21 mouse cellular contexts compared by ENCODE assay signal in genomic region chr15:60840296-60840670, GRCm38 (mm10). TPM values are rescaled to one million over a fixed set of nuclear protein-coding genes. Genes with fewer than 3 reads are reported as not detected.
DNase-seq lines count a peak whose midpoint lies in the region; ATAC-seq and TF ChIP-seq lines count a peak whose summit lies in the region.
"Had no signal": no experiment of that assay in that cellular context is flagged by ENCODE, and none has a peak within 500 bp of the region (broad histone marks: within the 10 kb centered on the region; RNA-seq: fewer than 3 reads in every experiment).

No protein-coding gene starts in this region.

- no peaks in the 10 kb centered on the region for H3K36me3 ChIP-seq in heart, adult 2 months (ENCODE audit: control insufficient read depth, insufficient read depth, low read length)
- H3K36me3 ChIP-seq in heart, embryonic 11.5 days (ENCODE audit: control insufficient read depth, insufficient read depth, low read length) = no peaks in the 10 kb centered on the region
- H3K36me3 ChIP-seq in kidney, embryonic 16.5 days (ENCODE audit: insufficient read depth, low read length) = no peaks in the 10 kb centered on the region
- no peaks in the 10 kb centered on the region for H3K36me3 ChIP-seq in liver, embryonic 12.5 days
- H3K36me3 ChIP-seq in hindbrain, embryonic 11.5 days (ENCODE audit: control insufficient read depth, insufficient read depth, low read length) = no peaks in the 10 kb centered on the region
- H3K36me3 ChIP-seq: embryonic facial prominence, embryonic 10.5 days; heart, embryonic 15.5 days; hindbrain, embryonic 10.5 days; limb, embryonic 10.5 days; midbrain, embryonic 10.5 days had no signal

- H3K79me2 ChIP-seq in heart, adult 2 months (replicated peaks; ENCODE audit: control insufficient read depth, insufficient read depth, low read length) = no peaks in the 10 kb centered on the region

- no peak for TF ChIP-seq CTCF in heart, adult 2 months (IDR thresholded peaks at IDR 0.05)

- H3K27me3 ChIP-seq in heart, adult 2 months (ENCODE audit: control insufficient read depth, insufficient read depth, low read length) = no peaks in the 10 kb centered on the region
- no peaks in the 10 kb centered on the region for H3K27me3 ChIP-seq in heart, embryonic 11.5 days (ENCODE audit: control insufficient read depth, insufficient read depth, low read length)
- no peaks in the 10 kb centered on the region for H3K27me3 ChIP-seq in kidney, embryonic 16.5 days (ENCODE audit: insufficient read depth, low read length)
- no peaks in the 10 kb centered on the region for H3K27me3 ChIP-seq in liver, embryonic 12.5 days (replicated peaks)
- no peaks in the 10 kb centered on the region for H3K27me3 ChIP-seq in hindbrain, embryonic 11.5 days (ENCODE audit: control insufficient read depth, insufficient read depth, low read length)
- H3K27me3 ChIP-seq: heart, embryonic 15.5 days had no signal

- no peaks in the 10 kb centered on the region for H3K9me3 ChIP-seq in heart, embryonic 11.5 days (replicated peaks; ENCODE audit: control insufficient read depth, low read length)
- H3K9me3 ChIP-seq in kidney, embryonic 16.5 days (ENCODE audit: low read length) = peaks cover 5% of the 10 kb centered on the region; the same call in 1 of the 2 replicates
- no peaks in the 10 kb centered on the region for H3K9me3 ChIP-seq in liver, embryonic 12.5 days (replicated peaks)
- no peaks in the 10 kb centered on the region for H3K9me3 ChIP-seq in hindbrain, embryonic 11.5 days (ENCODE audit: control insufficient read depth, low read length)
- H3K9me3 ChIP-seq: embryonic facial prominence, embryonic 10.5 days; heart, embryonic 15.5 days; hindbrain, embryonic 10.5 days; limb, embryonic 10.5 days; midbrain, embryonic 10.5 days had no signal

- no peak overlapping the region for H3K4me3 ChIP-seq in heart, adult 2 months
- no peak overlapping the region for H3K4me3 ChIP-seq in heart, embryonic 11.5 days (ENCODE audit: low read depth, low read length)
- no peak overlapping the region for H3K4me3 ChIP-seq in kidney, embryonic 16.5 days (ENCODE audit: low read length)
- no peak overlapping the region for H3K4me3 ChIP-seq in liver, embryonic 12.5 days
- no peak overlapping the region for H3K4me3 ChIP-seq in hindbrain, embryonic 11.5 days (ENCODE audit: low read depth, low read length)
- H3K4me3 ChIP-seq: embryonic facial prominence, embryonic 10.5 days; heart, embryonic 15.5 days; hindbrain, embryonic 10.5 days; limb, embryonic 10.5 days; midbrain, embryonic 10.5 days had no signal

- DNase-seq in heart, adult 2 months = no peak
- DNase-seq in kidney, postnatal 10 days = no peak
- DNase-seq in right cerebral cortex, postnatal 25 days = no peak
- no peak for DNase-seq in hindbrain, embryonic 11.5 days (ENCODE audit: low spot score)
- DNase-seq: cerebellum, adult 2 months; kidney, postnatal 25 days; lung, adult 18-20 months; lung, postnatal 36 days; retina, postnatal 1 day; right cerebral cortex, postnatal 4 days; thymus, postnatal 14 days had no signal

- peaks cover 6% of the 10 kb centered on the region for H3K4me1 ChIP-seq in heart, adult 2 months (ENCODE audit: control insufficient read depth, insufficient read depth, low read length)
- 0 out of 2 replicates have a peak, but pooled peaks cover 2% of the 10 kb centered on the region for H3K4me1 ChIP-seq in heart, embryonic 11.5 days (ENCODE audit: control insufficient read depth, insufficient read depth, low read length)
- peaks cover 25% of the 10 kb centered on the region for H3K4me1 ChIP-seq in kidney, embryonic 16.5 days (ENCODE audit: insufficient read depth, low read length)
- H3K4me1 ChIP-seq in liver, embryonic 12.5 days = peaks cover 34% of the 10 kb centered on the region
- H3K4me1 ChIP-seq in hindbrain, embryonic 11.5 days (replicated peaks; ENCODE audit: control insufficient read depth, insufficient read depth, low read length) = 0 out of 2 replicates have a peak, but pooled peaks cover 1% of the 10 kb centered on the region
- H3K4me1 ChIP-seq: heart, embryonic 15.5 days had no signal

- 36% methylated on average over 4 of the region's 4 CpGs for WGBS in heart, adult 2 months
- WGBS in heart, embryonic 11.5 days (ENCODE audit: insufficient replicate concordance) = 26% methylated on average over 4 of the region's 4 CpGs
- whole genome bisulfite sequencing in kidney, embryonic 16.5 days = 35% methylated on average over 4 of the region's 4 CpGs
- 8% methylated on average over 4 of the region's 4 CpGs for WGBS in liver, embryonic 12.5 days (ENCODE audit: insufficient replicate concordance)
- WGBS in hindbrain, embryonic 11.5 days = 21% methylated on average over 4 of the region's 4 CpGs

- TF ChIP-seq EP300 in heart, adult 2 months (IDR thresholded peaks at IDR 0.05; ENCODE audit: insufficient read depth, low read depth, low read length) = no peak

- no peak overlapping the region for H3K4me2 ChIP-seq in heart, embryonic 11.5 days
- H3K4me2 ChIP-seq in kidney, embryonic 16.5 days (replicated peaks; ENCODE audit: low read depth, low read length) = no peak overlapping the region
- peak overlapping the region; percentile 30 for H3K4me2 ChIP-seq in liver, embryonic 12.5 days
- no peak overlapping the region for H3K4me2 ChIP-seq in hindbrain, embryonic 11.5 days (replicated peaks; ENCODE audit: low read depth, low read length)
- H3K4me2 ChIP-seq: heart, embryonic 15.5 days had no signal

- intact Hi-C loops in heart, adult 2 months (cut with DNase I) = loop anchor here (5.0 kb wide), 1 partner anchor 167 kb away; no protein-coding TSS in a partner anchor

- TF ChIP-seq POLR2A in heart, adult 2 months (IDR thresholded peaks at IDR 0.05; ENCODE audit: insufficient read depth, low read depth, low read length) = no peak

- H3K9ac ChIP-seq in heart, adult 2 months (ENCODE audit: low read depth, low read length) = no peak overlapping the region
- H3K9ac ChIP-seq in heart, embryonic 11.5 days (ENCODE audit: low read depth, low read length) = no peak overlapping the region
- H3K9ac ChIP-seq in kidney, embryonic 16.5 days (replicated peaks; ENCODE audit: low read length) = no peak overlapping the region
- no peak overlapping the region for H3K9ac ChIP-seq in liver, embryonic 12.5 days
- no peak overlapping the region for H3K9ac ChIP-seq in hindbrain, embryonic 11.5 days (ENCODE audit: low read depth, low read length)
- H3K9ac ChIP-seq: heart, embryonic 15.5 days had no signal

- ATAC-seq in heart, embryonic 11.5 days (replicated peaks; ENCODE audit: insufficient number of reproducible peaks, low FRiP score, low TSS enrichment) = no peak
- no peak for ATAC-seq in kidney, embryonic 16.5 days (ENCODE audit: low FRiP score, low TSS enrichment)
- peak; percentile 81 for ATAC-seq in liver, embryonic 12.5 days
- peak; percentile 84 for ATAC-seq in megakaryocyte-erythroid progenitor cell, adult 5-6 weeks (replicated peaks; ENCODE audit: low FRiP score, low TSS enrichment, poor library complexity, severe bottlenecking)
- no peak for ATAC-seq in hindbrain, embryonic 11.5 days (ENCODE audit: low FRiP score)
- ATAC-seq: forebrain, embryonic 14.5 days had no signal

- H3K27ac ChIP-seq in heart, adult 2 months = peak overlapping the region; percentile 40
- no peak overlapping the region for H3K27ac ChIP-seq in heart, embryonic 11.5 days (ENCODE audit: low read depth, low read length)
- H3K27ac ChIP-seq in kidney, embryonic 16.5 days (ENCODE audit: low read length) = peak overlapping the region; percentile 84
- H3K27ac ChIP-seq in liver, embryonic 12.5 days = peak overlapping the region; percentile 50
- no peak overlapping the region for H3K27ac ChIP-seq in hindbrain, embryonic 11.5 days (ENCODE audit: low read depth, low read length)
- H3K27ac ChIP-seq: embryonic facial prominence, embryonic 10.5 days; hindbrain, embryonic 10.5 days had no signal

RNA-seq across cellular contexts. Expression of gene Fam84b, which starts 13.3 kb away (rescaled TPM):
- total RNA-seq in heart, adult 2 months (2021) = 1 to 10 TPM; 4.7 to 6.6 TPM
- polyA plus RNA-seq in heart, adult 2 months (2012; rRNA removed) = 3.9 and 6.9 TPM in 2 replicates
- 13.0 and 14.8 TPM in 2 replicates for polyA plus RNA-seq in heart, embryonic 11.5 days (2014; fragmentation: Nextera tagmentation; extraction: Ambion mirVana)
- polyA plus RNA-seq in kidney, embryonic 16.5 days (2015; fragmentation: Nextera tagmentation; extraction: Ambion mirVana) = 26.5 and 28.2 TPM in 2 replicates
- polyA plus RNA-seq in liver, embryonic 12.5 days (2016; fragmentation: Nextera tagmentation; extraction: Ambion mirVana) = 6.2 and 6.6 TPM in 2 replicates
- 2.4 and 3.1 TPM in 2 replicates for total RNA-seq in megakaryocyte-erythroid progenitor cell, adult 5-6 weeks (2014; fragmentation: Nextera tagmentation)
- 3.4 and 4.5 TPM in 2 replicates for total RNA-seq in megakaryocyte-erythroid progenitor cell, adult 5-6 weeks (2017)
- 11.8 and 15.8 TPM in 2 replicates for polyA plus RNA-seq in hindbrain, embryonic 11.5 days (2014; fragmentation: Nextera tagmentation; extraction: Ambion mirVana)

Comparison
In these comparisons a context has a peak if more than half of its experiments do, and no peak if none do; other contexts are left out.
1. H3K27ac ChIP-seq: peak in heart, adult 2 months (single experiment), kidney, embryonic 16.5 days (single experiment) and liver, embryonic 12.5 days (single experiment); none in heart, embryonic 11.5 days (single experiment) and hindbrain, embryonic 11.5 days (single experiment).
2. ATAC-seq: peak in liver, embryonic 12.5 days (single experiment) and megakaryocyte-erythroid progenitor cell, adult 5-6 weeks (single experiment); none in heart, embryonic 11.5 days (single experiment), kidney, embryonic 16.5 days (single experiment) and hindbrain, embryonic 11.5 days (single experiment).